Comparison of ENCODE assay signal across 24 mouse cellular contexts in the genomic region with DNA sequence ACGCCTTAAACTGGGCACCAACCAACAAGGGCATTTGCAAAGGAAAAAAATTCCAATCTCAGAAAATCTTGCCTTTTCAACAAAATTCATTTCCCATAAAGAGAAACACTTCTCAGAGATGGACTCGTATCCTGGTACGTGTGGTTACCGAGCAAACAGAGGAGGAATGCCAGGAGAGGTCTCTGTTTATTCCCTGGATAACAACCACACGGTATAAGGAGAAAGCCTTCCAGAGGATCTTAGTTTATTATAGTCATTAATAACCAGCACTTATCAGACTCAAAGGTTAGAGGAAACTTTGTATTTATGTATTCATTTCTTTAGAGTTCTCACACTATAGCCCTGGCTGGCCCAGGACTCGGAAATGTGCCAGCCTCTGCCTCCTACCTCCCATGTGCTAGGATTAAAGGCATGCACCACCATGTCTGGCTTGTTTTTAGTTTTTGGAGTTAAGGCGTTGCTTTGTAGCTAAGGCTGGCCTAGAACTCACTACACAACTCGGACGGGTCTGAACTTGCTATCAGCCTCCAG. TPM values are rescaled to one million over a fixed set of nuclear protein-coding genes. Genes with fewer than 3 reads are reported as not detected.
DNase-seq lines count a peak whose midpoint lies in the region; ATAC-seq and TF ChIP-seq lines count a peak whose summit lies in the region.
"Had no signal": no experiment of that assay in that cellular context is flagged by ENCODE, and none has a peak within 500 bp of the region (broad histone marks: within the 10 kb centered on the region; RNA-seq: fewer than 3 reads in every experiment).

No protein-coding gene starts in this region.

- no peaks in the 10 kb centered on the region for H3K27me3 ChIP-seq in hindbrain, embryonic 14.5 days (ENCODE audit: control insufficient read depth, insufficient read depth, low read length)
- H3K27me3 ChIP-seq in hindbrain, embryonic 11.5 days (ENCODE audit: control insufficient read depth, insufficient read depth, low read length) = no peaks in the 10 kb centered on the region
- H3K27me3 ChIP-seq in midbrain, embryonic 14.5 days (ENCODE audit: control insufficient read depth, insufficient read depth, low read length) = no peaks in the 10 kb centered on the region
- no peaks in the 10 kb centered on the region for H3K27me3 ChIP-seq in midbrain, embryonic 15.5 days (replicated peaks)
- H3K27me3 ChIP-seq in intestine, postnatal 0 days (replicated peaks; ENCODE audit: control insufficient read depth, insufficient read depth, low read length) = no peaks in the 10 kb centered on the region
- H3K27me3 ChIP-seq in stomach, embryonic 16.5 days (ENCODE audit: control insufficient read depth, insufficient read depth, low read length) = no peaks in the 10 kb centered on the region
- H3K27me3 ChIP-seq: heart, embryonic 15.5 days; limb, embryonic 13.5 days; liver, embryonic 13.5 days; lung, embryonic 15.5 days had no signal

- no peak overlapping the region for H3K4me2 ChIP-seq in hindbrain, embryonic 14.5 days (replicated peaks)
- H3K4me2 ChIP-seq in hindbrain, embryonic 11.5 days (replicated peaks; ENCODE audit: low read depth, low read length) = no peak overlapping the region
- no peak overlapping the region for H3K4me2 ChIP-seq in midbrain, embryonic 14.5 days (ENCODE audit: low read length)
- no peak overlapping the region for H3K4me2 ChIP-seq in midbrain, embryonic 15.5 days
- H3K4me2 ChIP-seq in intestine, postnatal 0 days (replicated peaks; ENCODE audit: low read depth) = no peak overlapping the region
- no peak overlapping the region for H3K4me2 ChIP-seq in stomach, embryonic 16.5 days (ENCODE audit: low read depth, low read length)
- H3K4me2 ChIP-seq: heart, embryonic 15.5 days; limb, embryonic 13.5 days; liver, embryonic 13.5 days; lung, embryonic 15.5 days; midbrain, embryonic 11.5 days had no signal

- H3K4me3 ChIP-seq in hindbrain, embryonic 14.5 days (replicated peaks; ENCODE audit: low read length) = no peak overlapping the region
- no peak overlapping the region for H3K4me3 ChIP-seq in hindbrain, embryonic 11.5 days (ENCODE audit: low read depth, low read length)
- H3K4me3 ChIP-seq in midbrain, embryonic 14.5 days (replicated peaks; ENCODE audit: low read depth, low read length) = no peak overlapping the region
- no peak overlapping the region for H3K4me3 ChIP-seq in midbrain, embryonic 15.5 days
- H3K4me3 ChIP-seq in intestine, postnatal 0 days (ENCODE audit: low read depth, low read length) = no peak overlapping the region
- no peak overlapping the region for H3K4me3 ChIP-seq in stomach, embryonic 16.5 days (replicated peaks; ENCODE audit: low read length)
- H3K4me3 ChIP-seq: erythroblast, embryonic 14.5 days; heart, embryonic 15.5 days; limb, embryonic 13.5 days; liver, embryonic 13.5 days; lung, embryonic 15.5 days had no signal

- no peak for ATAC-seq in hindbrain, embryonic 14.5 days (ENCODE audit: low FRiP score)
- no peak for ATAC-seq in hindbrain, embryonic 11.5 days (ENCODE audit: low FRiP score)
- ATAC-seq in midbrain, embryonic 14.5 days (ENCODE audit: low FRiP score, low TSS enrichment) = no peak
- no peak for ATAC-seq in midbrain, embryonic 15.5 days (replicated peaks)
- peak; percentile 58 for ATAC-seq in intestine, postnatal 0 days
- peak; percentile 47; the same call in 1 of the 2 replicates for ATAC-seq in stomach, embryonic 16.5 days (ENCODE audit: insufficient read depth, low FRiP score)

- H3K4me1 ChIP-seq in hindbrain, embryonic 14.5 days (replicated peaks; ENCODE audit: control insufficient read depth, insufficient read depth, low read length) = peaks cover 41% of the 10 kb centered on the region
- H3K4me1 ChIP-seq in hindbrain, embryonic 11.5 days (replicated peaks; ENCODE audit: control insufficient read depth, insufficient read depth, low read length) = peaks cover 5% of the 10 kb centered on the region
- peaks cover 37% of the 10 kb centered on the region for H3K4me1 ChIP-seq in midbrain, embryonic 14.5 days (ENCODE audit: control insufficient read depth, insufficient read depth, low read length)
- peaks cover 36% of the 10 kb centered on the region for H3K4me1 ChIP-seq in midbrain, embryonic 15.5 days
- peaks cover 7% of the 10 kb centered on the region; the same call in 1 of the 2 replicates for H3K4me1 ChIP-seq in intestine, postnatal 0 days (replicated peaks; ENCODE audit: control insufficient read depth, insufficient read depth, low read length)
- H3K4me1 ChIP-seq in stomach, embryonic 16.5 days (ENCODE audit: control insufficient read depth, insufficient read depth, low read length) = no peaks in the 10 kb centered on the region
- H3K4me1 ChIP-seq: heart, embryonic 15.5 days; limb, embryonic 13.5 days had no signal

- no peak overlapping the region for H3K9ac ChIP-seq in hindbrain, embryonic 14.5 days
- no peak overlapping the region for H3K9ac ChIP-seq in hindbrain, embryonic 11.5 days (ENCODE audit: low read depth, low read length)
- no peak overlapping the region for H3K9ac ChIP-seq in midbrain, embryonic 14.5 days (replicated peaks; ENCODE audit: low read length)
- H3K9ac ChIP-seq in midbrain, embryonic 15.5 days = no peak overlapping the region
- H3K9ac ChIP-seq in intestine, postnatal 0 days (ENCODE audit: low read depth, low read length) = no peak overlapping the region
- H3K9ac ChIP-seq in stomach, embryonic 16.5 days (ENCODE audit: low read length) = no peak overlapping the region
- H3K9ac ChIP-seq: heart, embryonic 15.5 days; limb, embryonic 13.5 days; liver, embryonic 13.5 days; lung, embryonic 15.5 days had no signal

- peaks cover 10% of the 10 kb centered on the region; the same call in 1 of the 2 replicates for H3K36me3 ChIP-seq in hindbrain, embryonic 14.5 days (replicated peaks; ENCODE audit: control insufficient read depth, insufficient read depth)
- no peaks in the 10 kb centered on the region for H3K36me3 ChIP-seq in hindbrain, embryonic 11.5 days (ENCODE audit: control insufficient read depth, insufficient read depth, low read length)
- peaks cover 3% of the 10 kb centered on the region; the same call in 1 of the 2 replicates for H3K36me3 ChIP-seq in midbrain, embryonic 14.5 days (ENCODE audit: control insufficient read depth, insufficient read depth, low read length)
- no peaks in the 10 kb centered on the region for H3K36me3 ChIP-seq in midbrain, embryonic 15.5 days (replicated peaks)
- H3K36me3 ChIP-seq in intestine, postnatal 0 days (ENCODE audit: control insufficient read depth, insufficient read depth) = peaks cover 29% of the 10 kb centered on the region
- H3K36me3 ChIP-seq in stomach, embryonic 16.5 days (ENCODE audit: control insufficient read depth, insufficient read depth, low read length) = no peaks in the 10 kb centered on the region; the same call in 1 of the 2 replicates

- no peaks in the 10 kb centered on the region for H3K9me3 ChIP-seq in hindbrain, embryonic 14.5 days (ENCODE audit: control insufficient read depth, low read length)
- H3K9me3 ChIP-seq in hindbrain, embryonic 11.5 days (ENCODE audit: control insufficient read depth, low read length) = no peaks in the 10 kb centered on the region
- H3K9me3 ChIP-seq in midbrain, embryonic 14.5 days (ENCODE audit: control insufficient read depth, low read length) = no peaks in the 10 kb centered on the region
- no peaks in the 10 kb centered on the region for H3K9me3 ChIP-seq in midbrain, embryonic 15.5 days
- no peaks in the 10 kb centered on the region for H3K9me3 ChIP-seq in intestine, postnatal 0 days (ENCODE audit: control insufficient read depth)
- no peaks in the 10 kb centered on the region for H3K9me3 ChIP-seq in stomach, embryonic 16.5 days (replicated peaks; ENCODE audit: control insufficient read depth, low read length)
- H3K9me3 ChIP-seq: heart, embryonic 15.5 days; limb, embryonic 13.5 days; liver, embryonic 13.5 days; lung, embryonic 15.5 days had no signal

- H3K27ac ChIP-seq in hindbrain, embryonic 14.5 days = 0 out of 2 replicates have a peak overlapping the region, but pooled peaks have one; percentile 56
- no peak overlapping the region for H3K27ac ChIP-seq in hindbrain, embryonic 11.5 days (ENCODE audit: low read depth, low read length)
- H3K27ac ChIP-seq in midbrain, embryonic 14.5 days (replicated peaks; ENCODE audit: low read depth, low read length) = 0 out of 2 replicates have a peak overlapping the region, but pooled peaks have one; percentile 20
- H3K27ac ChIP-seq in midbrain, embryonic 15.5 days = no peak overlapping the region
- H3K27ac ChIP-seq in intestine, postnatal 0 days (ENCODE audit: low read depth, low read length) = 0 out of 2 replicates have a peak overlapping the region, but pooled peaks have one; percentile 5
- H3K27ac ChIP-seq in stomach, embryonic 16.5 days (ENCODE audit: low read length) = peak overlapping the region; percentile 8; the same call in 1 of the 2 replicates
- H3K27ac ChIP-seq: heart, embryonic 15.5 days; limb, embryonic 13.5 days; liver, embryonic 13.5 days; lung, embryonic 15.5 days; macrophage had no signal

- 86% methylated on average over 9 of the region's 9 CpGs for WGBS in hindbrain, embryonic 14.5 days
- 95% methylated on average over 9 of the region's 9 CpGs for WGBS in hindbrain, embryonic 11.5 days
- 90% methylated on average over 9 of the region's 9 CpGs for WGBS in midbrain, embryonic 14.5 days
- WGBS in midbrain, embryonic 15.5 days = 84% methylated on average over 9 of the region's 9 CpGs
- WGBS in intestine, postnatal 0 days = 58% methylated on average over 9 of the region's 9 CpGs
- 73% methylated on average over 9 of the region's 9 CpGs for WGBS in stomach, embryonic 16.5 days

- TF ChIP-seq CTCF in intestine, postnatal 0 days (IDR thresholded peaks at IDR 0.05; ENCODE audit: low read depth) = no peak

- DNase-seq in hindbrain, embryonic 14.5 days (ENCODE audit: low spot score) = no peak
- no peak for DNase-seq in hindbrain, embryonic 11.5 days (ENCODE audit: low spot score)
- DNase-seq in midbrain, embryonic 14.5 days = no peak
- no peak for DNase-seq in cerebellum, adult 9-10 months
- no peak for DNase-seq in kidney, adult 11 months
- DNase-seq: adrenal gland, postnatal 25 days; B cell, adult 2 months; cerebellum, adult 18-20 months; cerebellum, postnatal 36 days; gastrocnemius, postnatal 25 days; kidney, adult 9 months; kidney, postnatal 25 days; liver, embryonic 13.5 days; spleen, adult 18-20 months; thymus, postnatal 25 days had no signal

RNA-seq across cellular contexts. Expression of gene Lrpprc, which starts 42.4 kb away (rescaled TPM):
- polyA plus RNA-seq in hindbrain, embryonic 14.5 days (2014; fragmentation: Nextera tagmentation; extraction: Ambion mirVana) = 50.7 and 51.1 TPM in 2 replicates
- polyA plus RNA-seq in hindbrain, embryonic 11.5 days (2014; fragmentation: Nextera tagmentation; extraction: Ambion mirVana) = 50.8 and 53.2 TPM in 2 replicates
- 36.4 and 51.4 TPM in 2 replicates for polyA plus RNA-seq in midbrain, embryonic 14.5 days (2014; fragmentation: Nextera tagmentation; extraction: Ambion mirVana)
- polyA plus RNA-seq in midbrain, embryonic 15.5 days (2015; fragmentation: Nextera tagmentation; extraction: Ambion mirVana) = 46.8 and 49.0 TPM in 2 replicates
- 15.3 and 15.9 TPM in 2 replicates for polyA plus RNA-seq in intestine, postnatal 0 days (2015; fragmentation: Nextera tagmentation; extraction: Ambion mirVana)
- polyA plus RNA-seq in stomach, embryonic 16.5 days (2015; fragmentation: Nextera tagmentation; extraction: Ambion mirVana) = 43.3 and 46.1 TPM in 2 replicates

Comparison
In these comparisons a context has a peak if more than half of its experiments do, and no peak if none do; other contexts are left out.
1. H3K27ac ChIP-seq: peak in hindbrain, embryonic 14.5 days (single experiment), midbrain, embryonic 14.5 days (single experiment), intestine, postnatal 0 days (single experiment) and stomach, embryonic 16.5 days (single experiment); none in hindbrain, embryonic 11.5 days (single experiment) and midbrain, embryonic 15.5 days (single experiment).
2. ATAC-seq: peak in intestine, postnatal 0 days (single experiment) and stomach, embryonic 16.5 days (single experiment); none in hindbrain, embryonic 14.5 days (single experiment), hindbrain, embryonic 11.5 days (single experiment), midbrain, embryonic 14.5 days (single experiment) and midbrain, embryonic 15.5 days (single experiment).